10 mouse cellular contexts compared by ENCODE assay signal in genomic region chr1:164135360-164135759, GRCm38 (mm10). TPM values are rescaled to one million over a fixed set of nuclear protein-coding genes. Genes with fewer than 3 reads are reported as not detected.
DNase-seq lines count a peak whose midpoint lies in the region; ATAC-seq lines count a peak whose summit lies in the region.
"Had no signal": no experiment of that assay in that cellular context is flagged by ENCODE, and none has a peak within 500 bp of the region (broad histone marks: within the 10 kb centered on the region; RNA-seq: fewer than 3 reads in every experiment).

No protein-coding gene starts in this region.

- peak; percentile 70 for ATAC-seq in inflammation-experienced regulatory T-cells, adult 6 months
- peak; percentile 78 for ATAC-seq in megakaryocyte, adult 5-6 weeks (ENCODE audit: poor library complexity, severe bottlenecking)

- DNase-seq in layer of hippocampus, adult 9-11 months, result peak; percentile 8
- DNase-seq in layer of hippocampus, adult 8-10 months (ENCODE audit: low spot score in 2 of 2), result no peak
- DNase-seq in thymus, postnatal 36 days, result peak; percentile 31 to 44
- no peak for DNase-seq in frontal cortex, postnatal 14 days (ENCODE audit: low spot score in 2 of 2)
- no peak for DNase-seq in adrenal gland, postnatal 36 days
- DNase-seq in embryo, embryonic 10.5 days (ENCODE audit: low spot score), result no peak
- DNase-seq: cerebellum, adult 2 months had no signal

RNA-seq across cellular contexts. Expression of gene F5, which starts 16.3 kb away (rescaled TPM):
- total RNA-seq in layer of hippocampus, adult 8-10 months (2022), result 1 to 10 TPM in 2 of 4 experiments, under 1 TPM in 2; 0.26 to 1.8 (median 0.95) TPM
- polyA plus RNA-seq in inflammation-experienced regulatory T-cells, adult 6 months (2017; shearing (Covaris generic)), result not detected
- 40.5 and 46.2 TPM in 2 replicates for total RNA-seq in megakaryocyte, adult 5-6 weeks (2015)
- total RNA-seq in megakaryocyte, adult 5-6 weeks (2017), result 29.2 and 38.5 TPM in 2 replicates
- total RNA-seq in adrenal gland, postnatal 36 days (2021), result 10 to 100 TPM in 1 of 2 experiments, 1 to 10 TPM in 1; 2.3 to 10.6 TPM

RNA-seq across cellular contexts. Expression of gene Selp, which starts 20.3 kb away (rescaled TPM):
- not detected for total RNA-seq in layer of hippocampus, adult 8-10 months (2022)
- polyA plus RNA-seq in inflammation-experienced regulatory T-cells, adult 6 months (2017; shearing (Covaris generic)), result 1 to 10 TPM in 2 of 3 experiments, not detected in 1; 1.1 to 3.0 TPM
- 1.4 and 2.0 TPM in 2 replicates for total RNA-seq in megakaryocyte, adult 5-6 weeks (2015)
- 1.3 and 2.0 TPM in 2 replicates for total RNA-seq in megakaryocyte, adult 5-6 weeks (2017)
- total RNA-seq in adrenal gland, postnatal 36 days (2021), result 1 to 10 TPM in 1 of 2 experiments, under 1 TPM in 1; 0.79 to 2.0 TPM
- polyA plus RNA-seq: cerebellum, adult 2 months; neural tube, embryonic 11.5 days had no signal

Comparison
In these comparisons a context has a peak if more than half of its experiments do, and no peak if none do; other contexts are left out.
1. DNase-seq: peak in layer of hippocampus, adult 9-11 months (single experiment) and thymus, postnatal 36 days (2 of 2); none in layer of hippocampus, adult 8-10 months (0 of 2), frontal cortex, postnatal 14 days (0 of 2), adrenal gland, postnatal 36 days (0 of 2) and embryo, embryonic 10.5 days (single experiment).